Mouse (Mus musculus) heart, embryonic 15.5 days (tissue): Measurements from ENCODE around the gene Pdia3. TPM values are rescaled to one million over a fixed set of nuclear protein-coding genes. Genes with fewer than 3 reads are reported as not detected.

Experiments used
- ATAC-seq: fragments of 200-750 bp; cut with Nextera tagmentation; replicated peaks from 2 replicates; pipeline ENCODE4 v1.8.0; 2017; ENCODE audit warnings: low read depth, moderate TSS enrichment; ENCODE audit not compliant: insufficient number of reproducible peaks, insufficient read depth, low FRiP score
- H3K27ac ChIP-seq: fragments of 300-500 bp; sonication (generic); 2 replicates; pipeline ENCODE4 v1.5.1; 2015; ENCODE audit warnings: mild to moderate bottlenecking, inconsistent platforms
- H3K27me3 ChIP-seq: fragments of 300-500 bp; sonication (generic); 2 replicates; pipeline ENCODE4 v1.6.1; 2015; ENCODE audit warnings: inconsistent platforms
- H3K36me3 ChIP-seq: fragments of 300-500 bp; sonication (generic); 2 replicates; pipeline ENCODE4 v1.6.1; 2015; ENCODE audit warnings: mild to moderate bottlenecking, inconsistent platforms
- H3K4me1 ChIP-seq: fragments of 300-500 bp; sonication (generic); replicated peaks from 2 replicates; pipeline ENCODE4 v1.6.1; 2015; ENCODE audit warnings: inconsistent platforms
- H3K4me2 ChIP-seq: fragments of 300-500 bp; sonication (generic); 2 replicates; pipeline ENCODE4 v1.6.1; 2015; ENCODE audit warnings: inconsistent platforms, mild to moderate bottlenecking, moderate library complexity
- H3K4me3 ChIP-seq: fragments of 300-500 bp; sonication (generic); 2 replicates; pipeline ENCODE4 v1.5.1; 2015; ENCODE audit warnings: mild to moderate bottlenecking, inconsistent platforms
- H3K9ac ChIP-seq: fragments of 300-500 bp; sonication (generic); 2 replicates; pipeline ENCODE4 v1.6.1; 2015; ENCODE audit warnings: mild to moderate bottlenecking, inconsistent platforms
- H3K9me3 ChIP-seq: fragments of 300-500 bp; sonication (generic); replicated peaks from 2 replicates; pipeline ENCODE4 v1.6.1; 2016; ENCODE audit warnings: inconsistent platforms
- WGBS: fragments of 180-500 bp; shearing (Covaris S2); methylation state at CpG from one replicate; pipeline ENCODE4 v1.1.7; 2015; ENCODE audit warnings: mixed read lengths; 5-methylcytosine and 5-hydroxymethylcytosine counted together
- polyA plus RNA-seq: library from polyadenylated mRNA; unstranded; fragments of >200 nt; fragmentation: Nextera tagmentation; extraction: Ambion mirVana; gene quantifications from 2 replicates; pipeline ENCODE4 v1.2.1, GENCODE M21; 2015

Pdia3 gene
- polyA plus RNA-seq, 1 experiment from 2014 or later: 441 TPM

- no peaks in the 10 kb centered on the region for H3K27me3 ChIP-seq
- no peaks in the 10 kb centered on the region for H3K9me3 ChIP-seq
- H3K36me3 ChIP-seq: peaks cover 17% of the 10 kb centered on the region
- H3K4me3 ChIP-seq: peak overlapping the region; percentile 100
- no peak for ATAC-seq
- peak overlapping the region; percentile 100; the same call in 1 of the 2 replicates for H3K9ac ChIP-seq
- 29% methylated on average over 3 of the region's 3 CpGs for WGBS
- H3K4me1 ChIP-seq: peaks cover 20% of the 10 kb centered on the region
- no peak overlapping the region for H3K27ac ChIP-seq
- H3K4me2 ChIP-seq: peak overlapping the region; percentile 72
Measured at GRCm38 (mm10) chr2:121415103-121415502, 1.5 kb downstream of the Pdia3 start.

GRCm38 (mm10) chr2:121415591-121415990 is 2.0 kb downstream of the Pdia3 start:
- H3K9me3 ChIP-seq: no peaks in the 10 kb centered on the region
- peaks cover 20% of the 10 kb centered on the region for H3K4me1 ChIP-seq
- WGBS: 48% methylated on average over 3 of the region's 3 CpGs
- H3K27ac ChIP-seq: no peak overlapping the region
- H3K4me3 ChIP-seq: peak overlapping the region; percentile 100
- peak overlapping the region; percentile 72 for H3K4me2 ChIP-seq
- 0 out of 2 replicates have a peak overlapping the region, but pooled peaks have one; percentile 100 for H3K9ac ChIP-seq
- H3K27me3 ChIP-seq: no peaks in the 10 kb centered on the region
- no peak for ATAC-seq
- H3K36me3 ChIP-seq: peaks cover 19% of the 10 kb centered on the region

GRCm38 (mm10) chr2:121416356-121416755 is 2.8 kb downstream of the Pdia3 start:
- H3K4me3 ChIP-seq: no peak overlapping the region; the same call in 1 of the 2 replicates
- no peak for ATAC-seq
- no peaks in the 10 kb centered on the region for H3K27me3 ChIP-seq
- no peak overlapping the region for H3K9ac ChIP-seq
- H3K4me1 ChIP-seq: peaks cover 20% of the 10 kb centered on the region
- H3K4me2 ChIP-seq: peak overlapping the region; percentile 72
- 81% methylated on average over 6 of the region's 6 CpGs for WGBS
- no peak overlapping the region for H3K27ac ChIP-seq
- H3K36me3 ChIP-seq: peaks cover 23% of the 10 kb centered on the region
- no peaks in the 10 kb centered on the region for H3K9me3 ChIP-seq

- 75% methylated on average over 3 of the region's 3 CpGs for WGBS
- H3K27me3 ChIP-seq: no peaks in the 10 kb centered on the region
- H3K27ac ChIP-seq: no peak overlapping the region
- no peak overlapping the region for H3K4me3 ChIP-seq
- H3K9me3 ChIP-seq: no peaks in the 10 kb centered on the region
- no peak for ATAC-seq
- H3K9ac ChIP-seq: no peak overlapping the region
- peaks cover 17% of the 10 kb centered on the region for H3K4me1 ChIP-seq
- H3K36me3 ChIP-seq: peaks cover 41% of the 10 kb centered on the region
- H3K4me2 ChIP-seq: no peak overlapping the region
Measured at GRCm38 (mm10) chr2:121418476-121418875, 4.9 kb downstream of the Pdia3 start.

GRCm38 (mm10) chr2:121423166-121423565 is 9.6 kb downstream of the Pdia3 start:
- H3K36me3 ChIP-seq: peaks cover 77% of the 10 kb centered on the region
- H3K9me3 ChIP-seq: no peaks in the 10 kb centered on the region
- H3K27ac ChIP-seq: no peak overlapping the region
- ATAC-seq: no peak
- 0 out of 2 replicates have a peak, but pooled peaks cover 2% of the 10 kb centered on the region for H3K4me1 ChIP-seq
- no peak overlapping the region for H3K4me3 ChIP-seq
- WGBS: 86% methylated on average over 2 of the region's 2 CpGs
- H3K4me2 ChIP-seq: no peak overlapping the region
- no peak overlapping the region for H3K9ac ChIP-seq
- no peaks in the 10 kb centered on the region for H3K27me3 ChIP-seq

- Histone ChIP-seq H3K36me3 (peaks cover 89% of the 10 kb centered on the region), H3K9ac (no peak overlapping the region), H3K4me1 (no peaks in the 10 kb centered on the region), H3K27ac (no peak overlapping the region), H3K27me3 (no peaks in the 10 kb centered on the region), H3K4me3 (no peak overlapping the region), H3K9me3 (no peaks in the 10 kb centered on the region), H3K4me2 (no peak overlapping the region)
- no peak for ATAC-seq
- 91% methylated on average over 2 of the region's 2 CpGs for WGBS
Measured at GRCm38 (mm10) chr2:121425890-121426289, 12.3 kb downstream of the Pdia3 start.

GRCm38 (mm10) chr2:121434854-121435253 is 21.3 kb downstream of the Pdia3 start:
- 92% methylated on average over 1 of the region's 1 CpGs for WGBS
- Histone ChIP-seq H3K4me3 (no peak overlapping the region), H3K36me3 (peaks cover 92% of the 10 kb centered on the region), H3K4me1 (no peaks in the 10 kb centered on the region), H3K9me3 (no peaks in the 10 kb centered on the region), H3K27ac (no peak overlapping the region), H3K27me3 (no peaks in the 10 kb centered on the region), H3K4me2 (no peak overlapping the region), H3K9ac (no peak overlapping the region)
- ATAC-seq: no peak

GRCm38 (mm10) chr2:121439746-121440145 is 26.2 kb downstream of the Pdia3 start:
- 64% methylated on average over 4 of the region's 4 CpGs for WGBS
- H3K9me3 ChIP-seq: no peaks in the 10 kb centered on the region
- H3K4me2 ChIP-seq: no peak overlapping the region

GRCm38 (mm10) chr2:121440834-121441605 is 27.4 kb downstream of the Pdia3 start:
- 0 out of 2 replicates have a peak, but pooled peaks cover 4% of the 10 kb centered on the region for H3K27me3 ChIP-seq
- no peak overlapping the region for H3K27ac ChIP-seq
- no peaks in the 10 kb centered on the region for H3K9me3 ChIP-seq
- peaks cover 16% of the 10 kb centered on the region for H3K4me1 ChIP-seq
- no peak overlapping the region for H3K9ac ChIP-seq
- H3K4me2 ChIP-seq: 0 out of 2 replicates have a peak overlapping the region, but pooled peaks have one; percentile 87
- H3K4me3 ChIP-seq: no peak overlapping the region
- WGBS: 50% methylated on average over 5 of the region's 5 CpGs
- no peak for ATAC-seq
- peaks cover 33% of the 10 kb centered on the region for H3K36me3 ChIP-seq

More at GRCm38 (mm10) chr2:121439746-121440145, 26.2 kb downstream of the Pdia3 start:
- peaks cover 45% of the 10 kb centered on the region for H3K36me3 ChIP-seq
- H3K9ac ChIP-seq: no peak overlapping the region
- ATAC-seq: no peak
- H3K27me3 ChIP-seq: 0 out of 2 replicates have a peak, but pooled peaks cover 4% of the 10 kb centered on the region
- no peak overlapping the region for H3K4me3 ChIP-seq
- no peak overlapping the region for H3K27ac ChIP-seq
- H3K4me1 ChIP-seq: peaks cover 16% of the 10 kb centered on the region

GRCm38 (mm10) chr2:121441800-121442199 is 28.2 kb downstream of the Pdia3 start:
- ATAC-seq: no peak
- Histone ChIP-seq H3K4me1 (peaks cover 16% of the 10 kb centered on the region), H3K9me3 (no peaks in the 10 kb centered on the region), H3K9ac (peak overlapping the region; percentile 57), H3K27me3 (0 out of 2 replicates have a peak, but pooled peaks cover 4% of the 10 kb centered on the region), H3K4me3 (peak overlapping the region; percentile 53), H3K27ac (no peak overlapping the region), H3K4me2 (peak overlapping the region; percentile 87), H3K36me3 (peaks cover 26% of the 10 kb centered on the region)
- 6% methylated on average over 11 of the region's 11 CpGs for WGBS

- 2% methylated on average over 29 of the region's 30 CpGs for WGBS
- H3K9ac ChIP-seq: peak overlapping the region; percentile 57
- H3K4me2 ChIP-seq: peak overlapping the region; percentile 87
- H3K4me1 ChIP-seq: peaks cover 16% of the 10 kb centered on the region
- H3K27ac ChIP-seq: no peak overlapping the region
- H3K4me3 ChIP-seq: peak overlapping the region; percentile 53
- peaks cover 20% of the 10 kb centered on the region for H3K36me3 ChIP-seq
- H3K9me3 ChIP-seq: no peaks in the 10 kb centered on the region
- H3K27me3 ChIP-seq: 0 out of 2 replicates have a peak, but pooled peaks cover 4% of the 10 kb centered on the region
- ATAC-seq: peak; percentile 71
Measured at GRCm38 (mm10) chr2:121442259-121443067, 28.9 kb downstream of the Pdia3 start.
